Mouse (Mus musculus): ENCODE results near the gene Wdr45. TPM values are rescaled to one million over a fixed set of nuclear protein-coding genes. Genes with fewer than 3 reads are reported as not detected.

Wdr45 gene
- total RNA-seq, 1 experiment = 55.3 TPM

DNA sequence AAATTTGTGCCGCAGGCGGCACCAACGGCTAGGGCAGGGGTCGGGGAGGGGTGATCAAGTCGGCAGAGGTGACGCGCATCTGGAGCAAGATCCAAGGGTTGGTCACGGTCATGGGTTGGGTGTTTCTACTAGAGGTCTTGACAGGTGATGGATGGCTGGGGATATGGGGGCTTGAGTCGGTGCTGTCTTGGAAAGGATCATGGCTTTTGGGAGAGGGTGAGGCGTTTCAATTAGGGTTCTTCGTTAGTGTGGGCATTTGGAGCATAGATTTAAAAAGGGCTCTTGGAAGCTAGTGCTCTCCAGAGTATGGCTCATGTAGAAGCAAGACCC is 8.1 kb downstream of the Wdr45 start:
- Histone ChIP-seq H3K27ac (ENCODE audit: insufficient read depth, low read depth, low read length, poor library complexity, severe bottlenecking) (peak overlapping the region; percentile 98), H3K4me1 (ENCODE audit: control insufficient read depth in 2 of 2, insufficient read depth in 2 of 2, low read length in 2 of 2, poor library complexity in 1 of 2) (peaks cover 0 to 8% of the 10 kb centered on the region in 2 experiments; a peak in 2 of 4 replicates), H3K9ac (ENCODE audit: insufficient read depth, low read depth, low read length, poor library complexity, severe bottlenecking) (peak overlapping the region; percentile 90), H3K36me3 (ENCODE audit: control insufficient read depth, insufficient read depth, low read length, poor library complexity, severe bottlenecking) (peaks cover 21% of the 10 kb centered on the region), H3K9me3 (ENCODE audit: control insufficient read depth, insufficient read depth, low read depth, low read length) (no peaks in the 10 kb centered on the region), H3K4me3 (ENCODE audit: insufficient read depth in 1 of 2, low read depth in 1 of 2, low read length in 2 of 2, poor library complexity in 1 of 2, severe bottlenecking in 1 of 2) (peak overlapping the region; percentile 68 to 99)
- DNase-seq (ENCODE audit: low read depth, low spot score) = no peak
- in situ Hi-C loops (cut with MboI; ENCODE audit: low sequenced_read_pairs in 2 of 2, unreplicated experiment in 2 of 2) = no loop called here
- TF ChIP-seq ZC3H11A (IDR thresholded peaks at IDR 0.05; ENCODE audit: borderline replicate concordance, low read depth, low read length) (no peak), CHD2 (IDR thresholded peaks at IDR 0.05; ENCODE audit: low read depth, low read length) (no peak), MAFK (IDR thresholded peaks at IDR 0.05; ENCODE audit: insufficient read depth, low read depth, low read length) (no peak), HCFC1 (IDR thresholded peaks at IDR 0.05; ENCODE audit: borderline replicate concordance, insufficient read depth, low read length) (no peak), ZNF384 (IDR thresholded peaks at IDR 0.05; ENCODE audit: low read depth, low read length) (no peak)

DNA sequence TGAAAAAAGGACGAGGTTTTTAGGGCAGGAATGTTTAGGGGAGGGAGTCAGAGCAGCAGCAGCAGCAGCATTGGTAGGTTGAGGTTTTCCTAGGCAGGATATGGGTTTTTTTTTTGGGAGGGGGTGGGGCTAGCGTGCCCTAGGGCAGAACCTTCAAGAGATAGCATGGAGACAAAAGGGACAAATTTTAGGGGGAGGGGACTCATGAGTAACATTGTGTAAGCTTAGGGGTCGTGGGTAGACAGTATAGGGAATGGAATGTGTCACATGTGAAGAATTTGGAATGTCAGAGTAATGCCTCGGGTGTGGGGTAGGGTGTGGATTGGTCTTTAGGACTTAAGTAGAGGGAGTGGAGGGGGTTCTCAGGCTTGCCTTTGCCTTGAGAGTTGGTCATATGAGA is 8.6 kb downstream of the Wdr45 start:
- in situ Hi-C loops (cut with MboI; ENCODE audit: low sequenced_read_pairs in 2 of 2, unreplicated experiment in 2 of 2) = no loop called here
- no peak for TF ChIP-seq MAFK (IDR thresholded peaks at IDR 0.05; ENCODE audit: insufficient read depth, low read depth, low read length)
- no peak for TF ChIP-seq HCFC1 (IDR thresholded peaks at IDR 0.05; ENCODE audit: borderline replicate concordance, insufficient read depth, low read length)
- TF ChIP-seq ZNF384 (IDR thresholded peaks at IDR 0.05; ENCODE audit: low read depth, low read length) = no peak
- no peak for TF ChIP-seq ZC3H11A (IDR thresholded peaks at IDR 0.05; ENCODE audit: borderline replicate concordance, low read depth, low read length)
- TF ChIP-seq CHD2 (IDR thresholded peaks at IDR 0.05; ENCODE audit: low read depth, low read length) = no peak
- H3K9me3 ChIP-seq (ENCODE audit: control insufficient read depth, insufficient read depth, low read depth, low read length) = no peaks in the 10 kb centered on the region
- peak; percentile 69 for DNase-seq (ENCODE audit: low read depth, low spot score)
- peaks cover 0 to 8% of the 10 kb centered on the region in 2 experiments; a peak in 2 of 4 replicates for H3K4me1 ChIP-seq (ENCODE audit: control insufficient read depth in 2 of 2, insufficient read depth in 2 of 2, low read length in 2 of 2, poor library complexity in 1 of 2)
- peak overlapping the region; percentile 98 for H3K27ac ChIP-seq (ENCODE audit: insufficient read depth, low read depth, low read length, poor library complexity, severe bottlenecking)
- peaks cover 25% of the 10 kb centered on the region for H3K36me3 ChIP-seq (ENCODE audit: control insufficient read depth, insufficient read depth, low read length, poor library complexity, severe bottlenecking)
- H3K4me3 ChIP-seq (ENCODE audit: insufficient read depth in 1 of 2, low read depth in 1 of 2, low read length in 2 of 2, poor library complexity in 1 of 2, severe bottlenecking in 1 of 2) = peak overlapping the region; percentile 68 to 99
- H3K9ac ChIP-seq (ENCODE audit: insufficient read depth, low read depth, low read length, poor library complexity, severe bottlenecking) = peak overlapping the region; percentile 90

DNA sequence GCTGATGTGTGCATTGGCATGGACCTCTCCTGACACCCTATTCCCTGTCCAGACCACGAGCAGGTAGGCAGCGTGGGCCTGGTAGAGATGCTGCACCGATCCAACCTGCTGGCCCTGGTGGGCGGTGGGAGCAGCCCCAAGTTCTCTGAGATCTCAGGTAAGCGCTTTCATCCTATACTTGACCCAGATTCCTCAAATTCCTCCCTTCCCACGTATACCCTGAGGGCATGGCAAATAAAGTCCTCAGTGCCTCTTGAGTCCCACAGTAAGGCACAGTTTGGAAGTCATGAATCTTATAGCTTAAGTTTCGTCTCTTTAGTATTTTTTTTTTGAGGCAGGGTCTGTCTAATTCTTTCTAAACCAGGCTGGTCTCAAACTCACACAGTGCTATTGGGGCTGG is 10.0 kb downstream of the Wdr45 start:
- DNase-seq (ENCODE audit: low read depth, low spot score) = no peak
- Histone ChIP-seq H3K4me1 (ENCODE audit: control insufficient read depth in 2 of 2, insufficient read depth in 2 of 2, low read length in 2 of 2, poor library complexity in 1 of 2) (peaks cover 0 to 8% of the 10 kb centered on the region in 2 experiments; a peak in 2 of 4 replicates), H3K27ac (ENCODE audit: insufficient read depth, low read depth, low read length, poor library complexity, severe bottlenecking) (peak overlapping the region; percentile 98; the same call in 1 of the 2 replicates), H3K4me3 (ENCODE audit: insufficient read depth in 1 of 2, low read depth in 1 of 2, low read length in 2 of 2, poor library complexity in 1 of 2, severe bottlenecking in 1 of 2) (peak overlapping the region in 1 of 2 experiments; percentile 68; a peak in 2 of 4 replicates), H3K9ac (ENCODE audit: insufficient read depth, low read depth, low read length, poor library complexity, severe bottlenecking) (peak overlapping the region; percentile 44; the same call in 1 of the 2 replicates), H3K9me3 (ENCODE audit: control insufficient read depth, insufficient read depth, low read depth, low read length) (no peaks in the 10 kb centered on the region), H3K36me3 (ENCODE audit: control insufficient read depth, insufficient read depth, low read length, poor library complexity, severe bottlenecking) (peaks cover 26% of the 10 kb centered on the region)
- in situ Hi-C loops (cut with MboI; ENCODE audit: low sequenced_read_pairs in 2 of 2, unreplicated experiment in 2 of 2) = no loop called here
- TF ChIP-seq MAFK (IDR thresholded peaks at IDR 0.05; ENCODE audit: insufficient read depth, low read depth, low read length) = no peak
- no peak for TF ChIP-seq CHD2 (IDR thresholded peaks at IDR 0.05; ENCODE audit: low read depth, low read length)
- TF ChIP-seq ZNF384 (IDR thresholded peaks at IDR 0.05; ENCODE audit: low read depth, low read length) = no peak
- no peak for TF ChIP-seq HCFC1 (IDR thresholded peaks at IDR 0.05; ENCODE audit: borderline replicate concordance, insufficient read depth, low read length)
- TF ChIP-seq ZC3H11A (IDR thresholded peaks at IDR 0.05; ENCODE audit: borderline replicate concordance, low read depth, low read length) = no peak

DNA sequence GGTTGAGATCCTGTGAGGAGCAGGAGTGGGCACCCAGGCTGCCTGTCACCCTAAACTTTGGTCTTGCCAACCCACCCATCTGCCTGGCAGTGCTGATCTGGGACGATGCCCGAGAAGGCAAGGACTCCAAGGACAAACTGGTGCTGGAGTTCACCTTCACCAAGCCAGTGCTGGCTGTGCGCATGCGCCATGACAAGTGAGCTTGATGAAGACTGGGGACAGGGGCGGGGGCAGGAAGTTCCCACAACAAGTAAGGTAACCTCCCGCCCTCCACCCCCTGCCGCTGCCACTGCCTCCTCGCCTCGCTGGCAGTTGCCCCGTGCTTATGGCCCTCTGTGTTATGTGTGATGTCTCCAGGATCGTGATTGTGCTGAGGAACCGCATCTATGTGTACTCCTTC is 11.7 kb downstream of the Wdr45 start:
- Histone ChIP-seq H3K4me1 (ENCODE audit: control insufficient read depth in 2 of 2, insufficient read depth in 2 of 2, low read length in 2 of 2, poor library complexity in 1 of 2) (peaks cover 0 to 10% of the 10 kb centered on the region in 2 experiments; a peak in 2 of 4 replicates), H3K36me3 (ENCODE audit: control insufficient read depth, insufficient read depth, low read length, poor library complexity, severe bottlenecking) (peaks cover 26% of the 10 kb centered on the region), H3K9me3 (ENCODE audit: control insufficient read depth, insufficient read depth, low read depth, low read length) (no peaks in the 10 kb centered on the region), H3K9ac (ENCODE audit: insufficient read depth, low read depth, low read length, poor library complexity, severe bottlenecking) (peak overlapping the region; percentile 64; the same call in 1 of the 2 replicates), H3K4me3 (ENCODE audit: insufficient read depth in 1 of 2, low read depth in 1 of 2, low read length in 2 of 2, poor library complexity in 1 of 2, severe bottlenecking in 1 of 2) (peak overlapping the region in 1 of 2 experiments; percentile 27; a peak in 1 of 4 replicates), H3K27ac (ENCODE audit: insufficient read depth, low read depth, low read length, poor library complexity, severe bottlenecking) (peak overlapping the region; percentile 57; the same call in 1 of the 2 replicates)
- in situ Hi-C loops (cut with MboI; ENCODE audit: low sequenced_read_pairs in 2 of 2, unreplicated experiment in 2 of 2) = no loop called here
- DNase-seq (ENCODE audit: low read depth, low spot score) = no peak
- TF ChIP-seq MAFK (IDR thresholded peaks at IDR 0.05; ENCODE audit: insufficient read depth, low read depth, low read length) = no peak
- TF ChIP-seq ZC3H11A (IDR thresholded peaks at IDR 0.05; ENCODE audit: borderline replicate concordance, low read depth, low read length) = no peak
- no peak for TF ChIP-seq HCFC1 (IDR thresholded peaks at IDR 0.05; ENCODE audit: borderline replicate concordance, insufficient read depth, low read length)
- no peak for TF ChIP-seq ZNF384 (IDR thresholded peaks at IDR 0.05; ENCODE audit: low read depth, low read length)
- no peak for TF ChIP-seq CHD2 (IDR thresholded peaks at IDR 0.05; ENCODE audit: low read depth, low read length)

Measured in ES-E14 (cell line).